Mouse (Mus musculus) thymus, adult 2 months (tissue): ENCODE measurements at regions not wholly inside any gene's neighbourhood (a gene's known extent, or its start where the extent isn't known, plus 50 kb on each side); places are given as distances from the start of the nearest gene placed in this dataset.

Source experiments
- CTCF ChIP-seq: fragments of 200-500 bp; IDR thresholded peaks from 2 replicates; pipeline ENCODE4 v1.5.1; 2012; ENCODE audit warnings: mild to moderate bottlenecking, control low read depth, low read length, moderate library complexity, borderline replicate concordance; ENCODE audit not compliant: control insufficient read depth, poor library complexity, insufficient read depth; ENCODE audit errors: extremely low read depth
- POLR2A ChIP-seq: fragments of 200-500 bp; IDR thresholded peaks from 2 replicates; pipeline ENCODE4 v1.6.1; 2012; ENCODE audit warnings: mild to moderate bottlenecking, low read length, control low read depth, moderate library complexity; ENCODE audit not compliant: control insufficient read depth, poor library complexity, insufficient read depth; ENCODE audit errors: extremely low read depth

DNA sequence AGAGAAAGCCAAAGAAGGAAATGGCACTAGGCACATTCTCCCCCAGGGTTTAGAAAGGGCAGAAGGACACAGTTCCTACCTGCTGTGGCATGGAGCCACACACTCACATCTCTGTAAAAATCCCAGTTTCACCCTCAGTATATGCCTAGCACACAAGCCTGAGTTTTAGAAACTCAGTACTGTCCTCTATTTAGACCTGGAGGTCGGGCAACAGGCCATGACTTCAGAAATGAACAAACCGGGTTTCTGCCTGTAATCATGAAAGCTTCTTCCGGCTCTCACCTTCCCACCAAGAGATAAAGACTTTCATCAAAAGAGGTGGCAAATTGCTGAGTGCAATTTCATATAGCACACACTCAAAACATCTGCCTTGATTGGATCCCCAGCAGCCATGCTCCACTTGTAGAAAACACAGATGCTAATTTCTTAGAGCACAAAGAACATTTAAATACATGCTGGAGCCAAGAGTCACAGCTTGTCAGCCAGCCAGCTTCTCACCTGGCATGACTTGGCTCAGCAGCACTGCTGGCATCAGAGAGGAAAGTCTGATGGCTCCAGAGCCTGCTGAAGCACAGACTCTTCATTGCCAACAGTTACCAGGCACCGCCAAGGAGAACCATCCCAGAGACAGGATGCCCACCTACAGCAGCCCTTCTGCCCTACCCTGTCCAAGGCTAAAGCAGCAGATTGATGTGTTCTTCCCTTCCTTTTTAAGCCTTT is 136.2 kb downstream of the Lpin1 start:
- TF ChIP-seq CTCF (no peak), POLR2A (no peak)
